Mouse (Mus musculus): ENCODE measurements around the gene A3galt2.

DNA sequence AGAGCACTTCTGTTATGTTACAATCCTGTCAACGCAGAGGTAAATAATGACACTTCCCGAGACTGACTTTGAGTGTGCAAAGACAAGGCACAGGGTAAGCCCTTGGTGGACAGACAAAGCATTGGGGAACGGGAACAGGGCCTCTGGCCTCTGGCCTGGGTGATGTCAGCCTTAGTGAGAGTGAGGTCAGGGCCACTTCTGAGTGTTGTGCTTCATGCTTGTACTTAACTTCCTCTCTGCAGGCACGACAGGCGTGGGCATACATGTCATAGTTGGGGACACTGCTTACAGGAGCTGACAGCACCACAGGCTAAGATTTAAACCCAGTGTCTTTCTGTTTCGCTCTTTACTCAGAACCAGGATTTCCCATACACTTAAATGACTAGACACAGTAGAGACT lies 21.7 kb upstream of the A3galt2 start:
- TF ChIP-seq POLR2A (IDR thresholded peaks at IDR 0.05; ENCODE audit: control insufficient read depth, low read depth, low read length) (no peak), CTCF (IDR thresholded peaks at IDR 0.05; ENCODE audit: control insufficient read depth, insufficient read depth, insufficient replicate concordance, low read depth, low read length) (no peak)
